Mouse (Mus musculus): Measurements from ENCODE around the gene B3gnt4. TPM values are rescaled to one million over a fixed set of nuclear protein-coding genes. Genes with fewer than 3 reads are reported as not detected.
"Not testable (repeated sequence)": the region's sequence is repeated elsewhere in the genome, so short reads cannot be mapped to it uniquely, and the experiment has no call there.

B3gnt4 gene
- polyA plus RNA-seq, 1 experiment from 2014 or later = 0.19 TPM

- H3K9me3 ChIP-seq (replicated peaks; ENCODE audit: control insufficient read depth, low read length) = no peaks in the 10 kb centered on the region
- no peak overlapping the region for H3K27ac ChIP-seq (ENCODE audit: low read length)
- WGBS = 45% methylated on average over 4 of the region's 4 CpGs
- H3K9ac ChIP-seq (ENCODE audit: low read length) = no peak overlapping the region
- no peak overlapping the region for H3K4me3 ChIP-seq (replicated peaks; ENCODE audit: low read length)
- 0 out of 2 replicates have a peak, but pooled peaks cover 5% of the 10 kb centered on the region for H3K4me1 ChIP-seq (ENCODE audit: control insufficient read depth, insufficient read depth, low read length)
- no peak overlapping the region for H3K4me2 ChIP-seq (ENCODE audit: low read depth, low read length)
- no peak for ATAC-seq (ENCODE audit: insufficient read depth, low FRiP score)
- no peaks in the 10 kb centered on the region for H3K36me3 ChIP-seq (ENCODE audit: control insufficient read depth, insufficient read depth, low read length)
- H3K27me3 ChIP-seq (ENCODE audit: control insufficient read depth, insufficient read depth, low read length) = no peaks in the 10 kb centered on the region
Observed at GRCm38 (mm10) chr5:123501973-123502372, 8.3 kb upstream of the B3gnt4 start.

DNA sequence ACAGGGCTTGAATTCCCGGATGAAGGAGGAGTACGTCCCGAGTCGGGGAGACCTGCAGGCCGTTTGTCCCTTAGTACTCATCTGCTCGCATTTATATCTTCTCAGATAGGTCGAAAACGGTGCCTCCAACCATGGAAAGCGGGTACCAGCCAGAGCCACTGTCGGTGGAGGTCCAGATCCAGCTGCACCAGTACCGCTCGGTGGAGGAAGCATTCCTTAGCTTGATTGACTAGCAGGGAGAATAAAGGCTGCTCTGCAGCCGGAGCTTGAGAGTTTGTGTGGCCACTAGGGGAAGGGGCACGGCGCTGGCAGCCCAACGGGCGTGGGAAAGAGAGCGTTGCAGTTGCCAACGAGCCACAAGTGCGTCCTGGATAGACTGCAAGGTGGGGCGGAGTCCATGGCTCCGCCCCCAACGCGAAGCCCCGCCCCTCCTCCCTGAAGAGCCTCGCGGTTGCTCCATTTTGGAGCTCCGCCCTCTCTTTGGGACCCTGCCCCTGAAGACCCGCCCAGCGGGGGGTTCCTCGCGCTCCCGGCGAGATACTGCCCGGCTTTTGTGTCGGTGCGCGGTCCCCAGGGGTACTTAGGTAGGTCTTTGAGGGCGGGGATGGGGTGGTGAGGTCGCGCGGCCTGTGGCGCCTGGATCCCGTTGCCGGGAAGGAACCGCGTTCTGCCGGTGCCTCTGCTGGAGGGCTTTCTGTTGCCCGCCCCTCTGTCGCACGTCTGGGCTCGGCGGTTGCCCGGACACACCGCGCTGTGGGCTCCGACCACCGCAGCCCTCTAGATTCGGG is 2.1 kb upstream of the B3gnt4 start:
- H3K36me3 ChIP-seq (ENCODE audit: control insufficient read depth, insufficient read depth, low read length) = no peaks in the 10 kb centered on the region
- H3K9me3 ChIP-seq (replicated peaks; ENCODE audit: control insufficient read depth, low read length) = no peaks in the 10 kb centered on the region
- WGBS = 1% methylated on average over 59 of the region's 59 CpGs
- no peak overlapping the region for H3K27ac ChIP-seq (ENCODE audit: low read length)
- peak; percentile 91 for ATAC-seq (ENCODE audit: insufficient read depth, low FRiP score)
- H3K9ac ChIP-seq (ENCODE audit: low read length) = peak overlapping the region; percentile 67
- peak overlapping the region; percentile 64 for H3K4me3 ChIP-seq (replicated peaks; ENCODE audit: low read length)
- peaks cover 26% of the 10 kb centered on the region for H3K27me3 ChIP-seq (ENCODE audit: control insufficient read depth, insufficient read depth, low read length)
- H3K4me2 ChIP-seq (ENCODE audit: low read depth, low read length) = peak overlapping the region; percentile 91
- peaks cover 10% of the 10 kb centered on the region for H3K4me1 ChIP-seq (ENCODE audit: control insufficient read depth, insufficient read depth, low read length)

- WGBS = 6% methylated on average over 12 of the region's 12 CpGs
- Histone ChIP-seq H3K9ac (ENCODE audit: low read length) (peak overlapping the region; percentile 67; the same call in 1 of the 2 replicates), H3K27ac (ENCODE audit: low read length) (no peak overlapping the region), H3K36me3 (ENCODE audit: control insufficient read depth, insufficient read depth, low read length) (no peaks in the 10 kb centered on the region), H3K27me3 (ENCODE audit: control insufficient read depth, insufficient read depth, low read length) (peaks cover 26% of the 10 kb centered on the region), H3K4me3 (replicated peaks; ENCODE audit: low read length) (peak overlapping the region; percentile 64), H3K9me3 (replicated peaks; ENCODE audit: control insufficient read depth, low read length) (no peaks in the 10 kb centered on the region), H3K4me2 (ENCODE audit: low read depth, low read length) (peak overlapping the region; percentile 91), H3K4me1 (ENCODE audit: control insufficient read depth, insufficient read depth, low read length) (peaks cover 10% of the 10 kb centered on the region)
- no peak for ATAC-seq (ENCODE audit: insufficient read depth, low FRiP score)
Observed at GRCm38 (mm10) chr5:123508921-123509320, 1.3 kb upstream of the B3gnt4 start.

GRCm38 (mm10) chr5:123511426-123511825 is 1.2 kb downstream of the B3gnt4 start:
- not testable (repeated sequence) for H3K36me3 ChIP-seq (ENCODE audit: control insufficient read depth, insufficient read depth, low read length); ATAC-seq (ENCODE audit: insufficient read depth, low FRiP score); H3K4me3 ChIP-seq (replicated peaks; ENCODE audit: low read length); H3K4me2 ChIP-seq (ENCODE audit: low read depth, low read length); H3K9ac ChIP-seq (ENCODE audit: low read length); H3K27ac ChIP-seq (ENCODE audit: low read length); H3K9me3 ChIP-seq (replicated peaks; ENCODE audit: control insufficient read depth, low read length)
- H3K27me3 ChIP-seq (ENCODE audit: control insufficient read depth, insufficient read depth, low read length) = peaks cover 26% of the 10 kb centered on the region
- 86% methylated on average over 3 of the region's 3 CpGs for WGBS
- H3K4me1 ChIP-seq (ENCODE audit: control insufficient read depth, insufficient read depth, low read length) = peaks cover 10% of the 10 kb centered on the region

- Histone ChIP-seq H3K36me3 (ENCODE audit: control insufficient read depth, insufficient read depth, low read length) (no peaks in the 10 kb centered on the region; the same call in 1 of the 2 replicates), H3K9me3 (replicated peaks; ENCODE audit: control insufficient read depth, low read length) (no peaks in the 10 kb centered on the region), H3K27me3 (ENCODE audit: control insufficient read depth, insufficient read depth, low read length) (peaks cover 26% of the 10 kb centered on the region), H3K4me3 (replicated peaks; ENCODE audit: low read length) (no peak overlapping the region), H3K4me2 (ENCODE audit: low read depth, low read length) (no peak overlapping the region), H3K9ac (ENCODE audit: low read length) (no peak overlapping the region), H3K4me1 (ENCODE audit: control insufficient read depth, insufficient read depth, low read length) (peaks cover 10% of the 10 kb centered on the region), H3K27ac (ENCODE audit: low read length) (no peak overlapping the region)
- 60% methylated on average over 3 of the region's 3 CpGs for WGBS
- no peak for ATAC-seq (ENCODE audit: insufficient read depth, low FRiP score)
Observed at GRCm38 (mm10) chr5:123512102-123512501, 1.8 kb downstream of the B3gnt4 start.

- Histone ChIP-seq H3K36me3 (ENCODE audit: control insufficient read depth, insufficient read depth, low read length) (no peaks in the 10 kb centered on the region; the same call in none of the 2 replicates), H3K4me1 (ENCODE audit: control insufficient read depth, insufficient read depth, low read length) (0 out of 2 replicates have a peak, but pooled peaks cover 4% of the 10 kb centered on the region), H3K9me3 (replicated peaks; ENCODE audit: control insufficient read depth, low read length) (no peaks in the 10 kb centered on the region), H3K27ac (ENCODE audit: low read length) (no peak overlapping the region), H3K27me3 (ENCODE audit: control insufficient read depth, insufficient read depth, low read length) (peaks cover 2% of the 10 kb centered on the region; the same call in 1 of the 2 replicates), H3K9ac (ENCODE audit: low read length) (no peak overlapping the region), H3K4me3 (replicated peaks; ENCODE audit: low read length) (no peak overlapping the region), H3K4me2 (ENCODE audit: low read depth, low read length) (no peak overlapping the region)
- ATAC-seq (ENCODE audit: insufficient read depth, low FRiP score) = no peak
- WGBS = 83% methylated on average over 5 of the region's 5 CpGs
Observed at GRCm38 (mm10) chr5:123514871-123515270, 4.6 kb downstream of the B3gnt4 start.

DNA sequence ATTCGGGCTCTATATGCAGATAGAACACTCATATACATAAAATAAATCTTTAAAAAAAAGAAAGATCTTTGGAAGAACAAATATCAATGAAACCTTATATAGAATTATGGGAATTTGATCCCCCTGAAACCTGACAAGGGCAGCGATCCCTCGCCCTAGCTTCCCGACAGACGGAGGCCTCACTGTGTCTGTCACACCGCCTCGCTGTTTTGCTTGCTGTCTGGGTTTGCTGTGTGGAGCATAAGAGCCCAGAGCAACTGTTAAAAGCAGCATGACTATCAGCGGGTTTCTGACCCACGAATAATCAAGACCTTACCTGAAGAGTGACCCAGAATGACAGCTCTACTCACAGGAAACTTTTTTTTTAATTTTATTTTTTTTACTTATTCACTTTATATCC is 10.4 kb downstream of the B3gnt4 start:
- no peak overlapping the region for H3K9ac ChIP-seq (ENCODE audit: low read length)
- H3K4me2 ChIP-seq (ENCODE audit: low read depth, low read length) = no peak overlapping the region
- no peak overlapping the region for H3K27ac ChIP-seq (ENCODE audit: low read length)
- H3K36me3 ChIP-seq (ENCODE audit: control insufficient read depth, insufficient read depth, low read length) = no peaks in the 10 kb centered on the region; the same call in none of the 2 replicates
- H3K27me3 ChIP-seq (ENCODE audit: control insufficient read depth, insufficient read depth, low read length) = no peaks in the 10 kb centered on the region
- 85% methylated on average over 9 of the region's 9 CpGs for WGBS
- H3K9me3 ChIP-seq (replicated peaks; ENCODE audit: control insufficient read depth, low read length) = no peaks in the 10 kb centered on the region
- no peak for ATAC-seq (ENCODE audit: insufficient read depth, low FRiP score)
- H3K4me3 ChIP-seq (replicated peaks; ENCODE audit: low read length) = no peak overlapping the region
- peaks cover 11% of the 10 kb centered on the region for H3K4me1 ChIP-seq (ENCODE audit: control insufficient read depth, insufficient read depth, low read length)

- Histone ChIP-seq H3K4me1 (ENCODE audit: control insufficient read depth, insufficient read depth, low read length) (peaks cover 11% of the 10 kb centered on the region), H3K36me3 (ENCODE audit: control insufficient read depth, insufficient read depth, low read length) (no peaks in the 10 kb centered on the region; the same call in 1 of the 2 replicates), H3K27me3 (ENCODE audit: control insufficient read depth, insufficient read depth, low read length) (no peaks in the 10 kb centered on the region), H3K27ac (ENCODE audit: low read length) (no peak overlapping the region), H3K4me2 (ENCODE audit: low read depth, low read length) (no peak overlapping the region), H3K9ac (ENCODE audit: low read length) (no peak overlapping the region), H3K9me3 (replicated peaks; ENCODE audit: control insufficient read depth, low read length) (no peaks in the 10 kb centered on the region), H3K4me3 (replicated peaks; ENCODE audit: low read length) (no peak overlapping the region)
- no peak for ATAC-seq (ENCODE audit: insufficient read depth, low FRiP score)
- 89% methylated on average over 1 of the region's 1 CpGs for WGBS
Observed at GRCm38 (mm10) chr5:123521621-123522020, 11.4 kb downstream of the B3gnt4 start.

DNA sequence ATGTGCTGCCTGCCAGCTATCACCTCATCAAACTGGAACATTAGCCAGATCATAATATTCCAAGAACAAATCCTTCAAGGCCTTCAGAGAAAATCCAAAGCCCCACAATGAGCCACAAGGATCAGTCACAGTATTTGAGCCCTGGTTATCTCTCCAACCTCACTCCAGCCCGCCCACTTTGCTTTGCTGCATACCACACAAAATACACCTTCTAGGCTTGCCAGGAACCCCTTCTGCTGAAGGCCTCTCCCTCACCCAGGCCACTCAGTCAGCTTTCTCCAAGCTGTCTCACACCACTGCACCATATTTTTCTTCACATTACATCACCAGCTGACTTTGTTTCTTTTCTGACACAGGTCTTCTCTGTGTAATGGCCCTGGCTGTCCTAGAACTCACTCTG is 11.9 kb downstream of the B3gnt4 start:
- Histone ChIP-seq H3K9me3 (replicated peaks; ENCODE audit: control insufficient read depth, low read length) (no peaks in the 10 kb centered on the region), H3K36me3 (ENCODE audit: control insufficient read depth, insufficient read depth, low read length) (no peaks in the 10 kb centered on the region; the same call in 1 of the 2 replicates), H3K4me2 (ENCODE audit: low read depth, low read length) (no peak overlapping the region), H3K27me3 (ENCODE audit: control insufficient read depth, insufficient read depth, low read length) (no peaks in the 10 kb centered on the region), H3K4me1 (ENCODE audit: control insufficient read depth, insufficient read depth, low read length) (peaks cover 11% of the 10 kb centered on the region), H3K9ac (ENCODE audit: low read length) (no peak overlapping the region), H3K27ac (ENCODE audit: low read length) (no peak overlapping the region), H3K4me3 (replicated peaks; ENCODE audit: low read length) (no peak overlapping the region)
- 70% methylated on average over 1 of the region's 1 CpGs for WGBS
- no peak for ATAC-seq (ENCODE audit: insufficient read depth, low FRiP score)

All from stomach, embryonic 16.5 days (tissue).